Mouse (Mus musculus) left cerebral cortex, adult 9 months (tissue): ENCODE data around the gene Anks1b.

Source experiments
- DNase-seq, 2 experiments: peaks; one replicate each; pipeline ENCODE4 v3.0.0; 2022; ENCODE audit warnings: low spot score in 2 of 2

Gene Anks1b

GRCm38 (mm10) chr10:90151510-90151909, 278.2 kb downstream of the Anks1b start:
- no peak for DNase-seq

GRCm38 (mm10) chr10:90169941-90170580, 296.8 kb downstream of the Anks1b start:
- DNase-seq, result peak in 1 of 2 experiments; percentile 15

GRCm38 (mm10) chr10:90190366-90190765, 317.1 kb downstream of the Anks1b start:
- DNase-seq, result no peak

- DNase-seq, result no peak
Measured at GRCm38 (mm10) chr10:90196936-90197335, 323.6 kb downstream of the Anks1b start.

- DNase-seq, result no peak
Measured at GRCm38 (mm10) chr10:90210044-90210443, 336.7 kb downstream of the Anks1b start.

- no peak for DNase-seq
Measured at GRCm38 (mm10) chr10:90220470-90220869, 347.2 kb downstream of the Anks1b start.

- DNase-seq, result no peak
Measured at GRCm38 (mm10) chr10:90222793-90223495, 349.6 kb downstream of the Anks1b start.

GRCm38 (mm10) chr10:90235273-90235672, 362.0 kb downstream of the Anks1b start:
- DNase-seq, result no peak

GRCm38 (mm10) chr10:90237290-90237689, 364.0 kb downstream of the Anks1b start:
- DNase-seq, result no peak

- no peak for DNase-seq
Measured at GRCm38 (mm10) chr10:90258944-90259714, 385.8 kb downstream of the Anks1b start.

- no peak for DNase-seq
Measured at GRCm38 (mm10) chr10:90271321-90271720, 398.0 kb downstream of the Anks1b start.

GRCm38 (mm10) chr10:90273311-90273710, 400.0 kb downstream of the Anks1b start:
- DNase-seq, result no peak

GRCm38 (mm10) chr10:90286589-90286988, 413.3 kb downstream of the Anks1b start:
- no peak for DNase-seq

- no peak for DNase-seq
Measured at GRCm38 (mm10) chr10:90303249-90303648, 429.9 kb downstream of the Anks1b start.

GRCm38 (mm10) chr10:90306156-90306555, 432.8 kb downstream of the Anks1b start:
- no peak for DNase-seq

- peak; percentile 38 to 51 for DNase-seq
Measured at GRCm38 (mm10) chr10:90307931-90308555, 434.7 kb downstream of the Anks1b start.

GRCm38 (mm10) chr10:90329781-90330180, 456.5 kb downstream of the Anks1b start:
- no peak for DNase-seq

GRCm38 (mm10) chr10:90345394-90345793, 472.1 kb downstream of the Anks1b start:
- DNase-seq, result peak in 1 of 2 experiments; percentile 28

GRCm38 (mm10) chr10:90356258-90356657, 482.9 kb downstream of the Anks1b start:
- DNase-seq, result no peak

GRCm38 (mm10) chr10:90357169-90357907, 484.0 kb downstream of the Anks1b start:
- DNase-seq, result no peak

- no peak for DNase-seq
Measured at GRCm38 (mm10) chr10:90369015-90369414, 495.7 kb downstream of the Anks1b start.
